Mouse (Mus musculus) cerebellum, adult 2 months (tissue): ENCODE measurements around the gene Syt17. TPM values are rescaled to one million over a fixed set of nuclear protein-coding genes. Genes with fewer than 3 reads are reported as not detected.

Source experiments
- DNase-seq, 2 experiments: peaks; one replicate each; pipeline ENCODE4 v3.0.0; 2021
- H3K27ac ChIP-seq: fragments of 200-500 bp; 2 replicates; pipeline ENCODE4 v1.5.1; 2012; ENCODE audit warnings: low read length, control low read depth, inconsistent platforms; ENCODE audit not compliant: insufficient read depth
- H3K27me3 ChIP-seq: fragments of 200-500 bp; 2 replicates; pipeline ENCODE4 v1.6.1; 2012; ENCODE audit warnings: inconsistent platforms, mild to moderate bottlenecking, low read length, moderate library complexity; ENCODE audit not compliant: control insufficient read depth, insufficient read depth
- H3K4me1 ChIP-seq: fragments of 200-500 bp; 2 replicates; pipeline ENCODE4 v1.6.1; 2011; ENCODE audit warnings: low read length; ENCODE audit not compliant: control insufficient read depth, insufficient read depth
- H3K4me3 ChIP-seq: fragments of 200-500 bp; replicated peaks from 2 replicates; pipeline ENCODE3; 2011; ENCODE audit warnings: mild to moderate bottlenecking, low read depth, low read length, control low read depth; ENCODE audit not compliant: insufficient read depth
- CTCF ChIP-seq: fragments of 200-500 bp; IDR thresholded peaks from 2 replicates; pipeline ENCODE4 v1.5.1; 2011; ENCODE audit warnings: low read depth, mild to moderate bottlenecking, control low read depth, low read length, moderate library complexity, borderline replicate concordance; ENCODE audit not compliant: insufficient read depth
- POLR2A ChIP-seq: fragments of 200-500 bp; IDR thresholded peaks from 2 replicates; pipeline ENCODE4 v1.6.1; 2011; ENCODE audit warnings: low read length, control low read depth, borderline replicate concordance; ENCODE audit not compliant: insufficient read depth
- WGBS: fragments of 180-500 bp; shearing (Covaris S2); methylation state at CpG from one replicate; pipeline ENCODE4 v1.1.7; 2018; 5-methylcytosine and 5-hydroxymethylcytosine counted together
- polyA plus RNA-seq: library from polyadenylated mRNA; depleted of rRNA; stranded (reverse); fragments of >200 nt; gene quantifications from 2 replicates; pipeline ENCODE4 v1.2.3, GENCODE M21; 2012

The Syt17 gene
- polyA plus RNA-seq, 1 experiment, result 9.7 TPM

DNA sequence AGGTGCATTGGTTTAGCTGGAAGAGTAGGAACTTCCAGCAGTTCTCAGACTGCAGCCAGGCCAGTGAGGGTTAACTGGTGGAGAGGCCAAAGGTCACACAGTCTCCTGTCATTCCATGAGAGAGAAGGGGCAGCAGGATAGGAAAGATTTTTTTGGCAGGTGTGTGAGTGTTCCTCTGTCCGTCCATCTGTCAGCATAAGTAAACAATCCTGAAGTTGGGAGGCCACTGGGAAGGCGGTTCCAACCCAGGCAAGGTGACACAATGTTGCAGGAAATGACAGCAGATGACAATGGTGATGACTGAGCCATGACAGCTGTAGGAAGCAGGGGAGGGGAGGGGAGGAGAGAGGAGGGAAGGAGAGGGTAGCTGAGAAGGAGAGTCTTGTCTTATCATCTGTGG is 4.9 kb upstream of the Syt17 start:
- Histone ChIP-seq H3K27ac (no peak overlapping the region), H3K4me1 (no peaks in the 10 kb centered on the region), H3K27me3 (peaks cover 2% of the 10 kb centered on the region; the same call in 1 of the 2 replicates), H3K4me3 (no peak overlapping the region)
- DNase-seq, result no peak
- WGBS, result 47% methylated on average over 2 of the region's 2 CpGs
- TF ChIP-seq POLR2A, result no peak
- no peak for TF ChIP-seq CTCF

DNA sequence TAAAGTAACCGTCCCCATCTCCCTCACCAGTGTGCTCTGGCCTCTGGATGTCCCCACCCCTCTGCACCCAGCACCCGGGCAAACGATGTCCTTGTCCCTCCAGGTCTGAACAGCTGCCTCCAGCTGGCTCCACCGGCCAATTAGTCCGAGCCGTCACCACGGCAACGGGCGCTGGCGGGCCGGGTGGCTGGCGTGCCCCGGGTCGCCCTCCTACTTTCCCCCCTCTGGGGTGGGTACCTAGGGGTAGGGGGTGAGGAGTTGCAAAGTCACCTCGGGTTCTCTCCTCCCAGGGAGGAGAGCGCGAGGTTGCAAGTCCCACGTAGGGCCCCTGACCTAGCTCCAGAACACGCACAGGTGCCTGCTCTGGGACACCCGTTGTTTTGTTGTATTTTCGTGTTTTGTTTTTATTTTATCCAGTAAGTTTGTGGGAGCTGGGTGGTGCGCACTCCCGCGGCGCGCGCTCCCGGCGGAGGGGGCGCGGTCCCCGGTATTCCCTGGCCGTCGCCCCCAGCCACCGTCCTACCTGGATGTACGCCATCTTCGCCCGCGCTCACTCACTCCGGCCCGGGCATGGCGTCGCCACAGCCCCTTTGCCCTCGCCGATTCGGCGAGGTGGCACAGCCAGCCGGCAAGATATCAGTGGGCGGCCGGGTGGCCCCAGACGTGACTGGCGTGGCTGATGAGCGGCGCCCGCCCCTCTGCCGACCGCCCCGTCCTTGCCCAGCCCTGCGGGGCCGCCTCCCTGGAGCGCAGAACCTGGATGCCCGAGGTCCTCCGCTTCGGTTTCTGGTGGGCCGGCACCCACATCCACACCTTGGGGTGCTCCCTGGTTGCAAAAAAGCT is 510 bp downstream of the Syt17 start:
- peak; percentile 5 to 23 for DNase-seq

DNA sequence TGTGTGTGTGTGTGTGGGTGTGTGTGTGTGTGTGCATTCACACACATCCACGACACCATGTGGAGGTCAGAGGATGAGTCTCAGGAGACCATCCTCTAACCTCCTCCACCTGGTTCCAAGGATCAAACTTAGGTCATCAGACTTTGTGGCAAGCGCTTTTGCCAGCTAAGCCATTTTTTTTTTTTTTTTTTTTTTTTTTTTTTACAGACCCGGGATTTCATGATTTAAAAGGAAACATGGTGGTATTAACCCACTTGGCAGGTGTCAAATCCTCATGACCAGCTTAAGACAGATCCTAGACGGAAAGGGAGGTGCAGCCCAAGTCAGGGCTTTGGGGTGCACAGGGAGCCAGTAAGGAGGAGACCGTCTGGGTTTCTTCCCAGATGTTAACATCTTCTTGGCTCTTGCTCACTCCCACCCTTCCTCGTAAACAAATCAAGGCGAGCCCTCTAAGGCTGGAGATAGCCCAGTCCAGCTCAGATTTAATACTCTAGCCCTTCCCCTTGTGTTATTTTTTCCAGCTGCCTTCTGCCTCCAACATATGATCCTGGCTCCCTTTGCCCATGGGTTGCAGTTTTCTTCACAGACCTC is 4.0 kb downstream of the Syt17 start:
- no peak for DNase-seq
- Histone ChIP-seq H3K27me3 (peaks cover 7% of the 10 kb centered on the region; the same call in 1 of the 2 replicates), H3K4me1 (0 out of 2 replicates have a peak, but pooled peaks cover 3% of the 10 kb centered on the region), H3K4me3 (no peak overlapping the region), H3K27ac (no peak overlapping the region)
- WGBS, result 54% methylated on average over 7 of the region's 7 CpGs
- TF ChIP-seq POLR2A (no peak), CTCF (no peak)

More for the DNA sequence above, 510 bp downstream of the Syt17 start:
- Histone ChIP-seq H3K27ac (no peak overlapping the region), H3K4me1 (0 out of 2 replicates have a peak, but pooled peaks cover 3% of the 10 kb centered on the region), H3K4me3 (peak overlapping the region; percentile 47), H3K27me3 (peaks cover 7% of the 10 kb centered on the region; the same call in 1 of the 2 replicates)
- TF ChIP-seq CTCF, result no peak
- 1% methylated on average over 65 of the region's 65 CpGs for WGBS

DNA sequence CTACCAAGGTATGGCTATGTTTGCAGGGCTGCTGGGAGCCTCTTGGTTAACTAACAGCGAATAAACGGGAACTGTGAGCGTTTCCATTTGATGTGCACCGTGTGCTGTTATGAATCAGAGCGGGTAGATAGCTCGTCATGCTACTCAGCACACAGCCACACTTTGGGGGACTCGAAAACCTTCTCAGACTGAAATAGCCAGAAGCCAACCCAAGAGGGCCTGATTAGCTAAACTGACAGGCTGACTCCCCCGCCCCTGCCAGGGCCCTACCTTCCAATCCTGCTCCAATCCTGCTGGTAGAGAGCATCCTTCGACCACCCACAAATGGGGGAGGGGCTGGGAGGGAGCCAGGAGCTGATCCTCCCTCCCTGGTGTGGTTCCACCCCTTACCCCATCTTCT is 4.7 kb downstream of the Syt17 start:
- no peak overlapping the region for H3K4me3 ChIP-seq
- 8% methylated on average over 9 of the region's 9 CpGs for WGBS
- no peak for DNase-seq
- 0 out of 2 replicates have a peak, but pooled peaks cover 3% of the 10 kb centered on the region for H3K4me1 ChIP-seq
- TF ChIP-seq CTCF (no peak), POLR2A (no peak)
- peaks cover 7% of the 10 kb centered on the region; the same call in 1 of the 2 replicates for H3K27me3 ChIP-seq
- H3K27ac ChIP-seq, result no peak overlapping the region

GRCm38 (mm10) chr7:118441535-118441934 is 6.5 kb downstream of the Syt17 start:
- Histone ChIP-seq H3K27ac (no peak overlapping the region), H3K4me3 (no peak overlapping the region), H3K27me3 (no peaks in the 10 kb centered on the region), H3K4me1 (no peaks in the 10 kb centered on the region)
- TF ChIP-seq POLR2A (no peak), CTCF (no peak)
- no peak for DNase-seq
- WGBS, result 73% methylated on average over 6 of the region's 6 CpGs

DNA sequence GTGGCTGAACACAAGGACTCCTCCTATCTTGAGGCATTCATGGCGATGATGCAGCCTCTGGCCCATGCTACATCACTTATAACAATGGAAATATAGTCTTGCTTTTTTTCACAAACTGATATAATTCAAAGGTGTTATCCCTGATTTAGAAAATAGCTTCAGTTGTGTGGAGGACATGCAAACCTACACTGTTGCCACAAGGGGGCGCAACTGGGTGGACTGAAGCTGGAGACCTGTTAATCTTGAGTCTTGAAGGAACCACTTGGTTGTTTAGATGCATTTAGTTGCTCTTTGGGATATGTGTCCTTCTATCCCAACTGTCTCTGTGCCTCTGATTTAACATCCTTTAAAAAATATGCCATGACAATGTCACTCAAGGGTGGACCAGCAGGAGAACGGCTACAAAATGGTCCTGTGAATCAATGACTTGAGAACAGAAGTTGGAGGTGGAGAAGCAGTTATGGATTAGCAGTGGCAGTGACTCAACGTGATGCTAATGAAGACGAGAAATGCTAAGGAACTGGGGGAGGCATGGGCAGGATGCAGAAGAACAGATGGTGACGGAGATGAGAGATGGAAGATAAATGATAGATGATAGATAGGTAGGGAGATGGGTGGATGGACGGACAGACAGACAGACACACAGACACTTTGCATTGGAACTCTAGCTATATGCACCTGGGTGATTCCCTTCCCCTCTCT is 10.8 kb downstream of the Syt17 start:
- Histone ChIP-seq H3K4me1 (no peaks in the 10 kb centered on the region), H3K27ac (no peak overlapping the region), H3K4me3 (no peak overlapping the region), H3K27me3 (no peaks in the 10 kb centered on the region)
- TF ChIP-seq POLR2A (no peak), CTCF (peak; percentile 29; the same call in 1 of the 2 replicates)
- DNase-seq, result no peak
- 55% methylated on average over 7 of the region's 7 CpGs for WGBS

GRCm38 (mm10) chr7:118428937-118429336 is 19.1 kb downstream of the Syt17 start:
- H3K4me1 ChIP-seq, result no peaks in the 10 kb centered on the region
- no peak for DNase-seq
- H3K27ac ChIP-seq, result no peak overlapping the region
- no peak overlapping the region for H3K4me3 ChIP-seq
- no peaks in the 10 kb centered on the region for H3K27me3 ChIP-seq
- TF ChIP-seq CTCF (no peak), POLR2A (no peak)
- WGBS, result 88% methylated on average over 2 of the region's 2 CpGs
